Mouse (Mus musculus) thymus, postnatal 0 days (tissue): ENCODE measurements around the gene Gm26558. TPM values are rescaled to one million over a fixed set of nuclear protein-coding genes. Genes with fewer than 3 reads are reported as not detected.

Experiments used
- DNase-seq: peaks from one replicate; pipeline ENCODE4 v3.0.0-alpha.2; 2015; ENCODE audit warnings: low spot score
- polyA plus RNA-seq: library from polyadenylated mRNA; unstranded; fragments of >200 nt; fragmentation: Nextera tagmentation; extraction: Ambion mirVana; gene quantifications from 2 replicates; pipeline ENCODE4 v1.2.1, GENCODE M21; 2015

Gene Gm26558
- polyA plus RNA-seq, 1 experiment from 2014 or later, result 3.6 TPM

GRCm38 (mm10) chr2:70648271-70648670, 13.6 kb downstream of the Gm26558 start:
- no peak for DNase-seq

DNA sequence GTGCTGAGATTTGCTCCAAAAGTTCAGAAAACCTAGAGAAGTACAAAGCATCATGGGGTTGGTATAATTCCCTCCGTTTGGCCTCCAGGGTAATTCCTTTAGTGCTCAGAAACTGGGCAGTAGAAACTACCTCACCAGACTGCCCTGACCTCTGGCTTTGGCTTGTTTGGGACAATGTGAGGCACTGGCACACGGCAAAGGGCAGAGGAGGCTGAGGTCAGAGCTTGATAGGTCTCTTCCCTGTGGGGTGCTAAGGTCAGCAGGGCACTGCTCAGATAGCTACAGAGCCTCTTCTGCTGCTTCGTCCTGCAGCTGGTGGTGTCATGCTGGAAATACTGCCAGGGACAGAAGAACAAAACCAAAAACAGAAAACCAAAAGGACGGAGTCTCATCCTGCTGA, 14.2 kb downstream of the Gm26558 start:
- DNase-seq, result no peak

DNA sequence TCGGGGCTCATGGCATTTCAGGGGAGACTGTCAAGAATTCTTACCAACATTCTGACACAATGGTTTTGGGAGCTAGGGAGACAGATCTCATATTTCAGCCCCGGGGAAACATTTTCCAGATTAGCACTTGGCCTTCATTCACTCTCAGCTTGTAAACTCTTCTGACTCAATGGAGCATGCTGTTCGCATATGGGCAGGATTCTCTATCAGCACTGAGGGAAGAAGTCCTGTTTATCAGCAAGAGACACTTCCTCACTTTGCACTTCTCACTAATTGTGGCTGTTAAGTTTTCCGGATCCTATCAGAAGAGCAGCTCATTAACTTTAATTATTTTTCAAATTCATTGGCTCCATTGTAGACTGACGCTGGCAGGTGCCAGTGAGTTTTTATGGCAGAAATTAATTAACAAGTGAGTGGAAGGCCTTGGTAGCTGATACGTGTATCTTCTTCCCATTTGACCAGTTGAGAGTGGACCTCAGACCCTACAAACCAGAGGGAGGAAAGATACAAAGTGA, 16.6 kb downstream of the Gm26558 start:
- no peak for DNase-seq

- DNase-seq, result no peak
Measured at GRCm38 (mm10) chr2:70642971-70643565, 18.8 kb downstream of the Gm26558 start.

- peak; percentile 16 for DNase-seq
Measured at GRCm38 (mm10) chr2:70640968-70641367, 20.9 kb downstream of the Gm26558 start.

- DNase-seq, result no peak
Measured at GRCm38 (mm10) chr2:70634028-70634690, 27.7 kb downstream of the Gm26558 start.

DNA sequence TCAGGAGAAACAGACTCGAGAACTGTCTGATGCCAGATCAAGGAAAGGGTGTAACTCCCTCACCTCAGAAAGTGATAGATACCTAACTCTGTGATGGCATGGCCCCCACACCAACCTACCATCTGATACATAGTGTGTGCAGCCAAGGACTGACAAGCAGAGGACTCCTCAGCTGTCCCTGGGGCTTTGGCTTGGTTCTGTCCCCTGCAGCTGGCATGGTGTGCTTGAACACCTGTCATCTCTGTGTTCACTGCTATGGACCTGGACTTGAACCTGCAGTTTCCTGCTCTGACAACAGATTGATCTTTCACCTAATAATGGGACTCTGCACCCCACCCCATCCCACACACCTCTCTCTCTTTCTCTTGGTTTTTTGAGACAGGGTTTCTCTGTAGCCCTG, 29.5 kb downstream of the Gm26558 start:
- DNase-seq, result no peak

GRCm38 (mm10) chr2:70631321-70631720, 30.6 kb downstream of the Gm26558 start:
- no peak for DNase-seq

- no peak for DNase-seq
Measured at GRCm38 (mm10) chr2:70629921-70630320, 32.0 kb downstream of the Gm26558 start.

DNA sequence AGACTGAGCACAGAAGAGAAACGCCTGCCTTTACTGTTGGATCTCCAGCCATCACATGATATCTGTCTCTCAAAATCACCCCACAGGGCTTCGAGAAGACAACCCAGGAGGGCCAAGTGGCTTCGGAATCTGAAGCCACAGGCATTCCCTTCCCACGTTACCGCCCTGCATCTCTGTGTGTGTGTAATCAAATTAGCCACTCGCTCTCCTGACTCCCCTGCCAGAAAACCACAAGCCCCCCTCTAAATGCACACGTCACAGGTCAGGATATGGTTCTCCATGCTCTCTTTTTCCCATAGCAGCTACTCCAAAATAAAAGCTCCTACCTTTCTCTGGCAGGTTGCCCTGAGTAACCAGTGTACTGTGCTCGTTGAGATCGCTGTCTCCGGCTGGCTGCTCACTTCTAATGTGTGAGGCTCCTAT, 32.6 kb downstream of the Gm26558 start:
- DNase-seq, result peak; percentile 13

DNA sequence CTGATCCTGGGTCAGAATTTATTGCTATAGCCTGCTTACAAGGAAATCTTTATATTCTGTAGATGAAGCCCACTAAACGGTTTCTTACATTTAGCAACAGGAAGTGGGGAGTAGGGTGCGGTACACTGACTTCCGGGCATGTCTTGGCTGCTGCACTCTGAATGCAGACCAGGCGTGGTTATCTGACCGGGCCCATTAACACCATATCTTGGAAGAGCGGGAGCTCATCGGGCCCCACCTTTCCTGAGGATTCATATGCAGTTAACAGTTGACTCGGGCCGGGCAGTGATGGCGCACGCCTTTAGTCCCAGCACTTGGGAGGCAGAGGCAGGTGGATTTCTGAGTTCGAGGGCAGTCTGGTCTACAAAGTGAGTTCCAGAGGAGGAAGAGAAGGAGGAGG, 33.5 kb downstream of the Gm26558 start:
- no peak for DNase-seq

DNA sequence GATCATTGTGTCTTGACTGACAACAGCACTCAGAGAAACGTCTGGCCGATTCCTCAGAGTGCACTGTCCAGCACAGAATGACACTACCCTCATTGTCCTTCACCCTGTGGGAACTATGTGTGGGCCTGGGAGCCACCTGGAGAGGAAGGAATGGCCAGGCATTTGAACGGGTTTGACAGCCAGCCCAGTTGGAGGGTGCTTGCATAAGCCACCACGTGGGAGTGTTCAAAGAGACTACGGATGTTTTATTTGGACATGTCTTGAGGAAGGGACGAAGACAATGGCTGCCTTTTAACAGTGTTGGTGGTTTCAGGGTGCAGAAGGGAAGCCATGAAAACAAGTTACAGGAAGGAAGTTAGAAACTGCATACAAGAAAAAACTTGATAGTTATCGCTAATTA, 36.1 kb downstream of the Gm26558 start:
- no peak for DNase-seq

GRCm38 (mm10) chr2:70622244-70622643, 39.7 kb downstream of the Gm26558 start:
- DNase-seq, result no peak

DNA sequence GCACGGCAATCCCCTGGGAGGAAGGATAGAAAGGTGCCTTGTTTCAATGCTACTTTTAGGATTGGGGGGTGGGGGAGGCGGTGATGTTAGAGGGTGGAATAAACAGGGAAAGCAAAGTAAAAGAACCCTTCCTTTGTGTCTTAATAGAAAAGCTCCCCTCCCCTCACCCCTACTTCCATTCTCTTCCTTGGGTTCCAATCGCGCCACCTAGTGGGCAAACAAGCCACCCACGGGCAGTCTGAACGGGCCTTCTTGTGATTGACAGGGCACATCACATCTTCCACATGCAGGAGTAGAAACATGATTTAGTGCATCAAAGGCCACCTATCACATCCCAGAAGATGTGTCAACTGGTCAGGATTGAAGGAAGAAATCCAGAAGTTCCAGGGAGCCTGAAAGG, 41.7 kb downstream of the Gm26558 start:
- peak; percentile 64 for DNase-seq

DNA sequence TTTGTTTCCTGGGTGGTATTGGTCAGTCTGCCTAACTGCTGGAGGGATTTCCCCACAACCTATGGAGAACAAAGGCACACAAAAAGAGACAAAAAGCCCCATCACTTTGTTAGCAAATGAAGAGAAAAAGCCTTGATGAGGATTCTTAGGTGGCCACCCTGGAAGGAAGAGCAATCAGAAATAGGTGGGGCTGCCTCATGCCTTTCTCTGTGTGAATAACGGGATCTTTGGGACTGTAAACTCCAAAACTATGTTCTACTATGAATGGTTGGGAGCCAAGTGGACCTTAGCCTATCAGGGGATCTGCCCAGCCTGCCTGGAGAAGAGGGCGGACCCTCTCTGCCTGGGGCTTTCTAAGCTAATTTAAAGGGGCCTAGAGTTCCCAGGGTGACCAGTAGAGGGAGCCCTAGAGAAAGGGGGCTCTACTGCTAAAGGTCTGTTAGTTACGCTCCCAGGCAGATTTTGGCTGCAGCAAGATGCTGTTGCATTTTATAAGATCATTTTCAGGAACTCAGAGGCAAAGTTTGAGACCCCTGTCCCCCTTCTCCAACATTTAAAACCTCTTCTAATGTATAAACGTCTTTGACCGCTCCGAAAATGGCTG, 42.6 kb downstream of the Gm26558 start:
- DNase-seq, result no peak

GRCm38 (mm10) chr2:70616617-70617016, 45.3 kb downstream of the Gm26558 start:
- no peak for DNase-seq

- DNase-seq, result no peak
Measured at GRCm38 (mm10) chr2:70616076-70616475, 45.8 kb downstream of the Gm26558 start.

- no peak for DNase-seq
Measured at GRCm38 (mm10) chr2:70614745-70615351, 47.1 kb downstream of the Gm26558 start.
